Mouse (Mus musculus): ENCODE results near the gene Gm28051. TPM values are rescaled to one million over a fixed set of nuclear protein-coding genes. Genes with fewer than 3 reads are reported as not detected.

Gm28051 gene
- total RNA-seq, 2 experiments from 2014 or later, result not detected

GRCm38 (mm10) chr12:102689773-102690563, 67.6 kb downstream of the Gm28051 start:
- DNase-seq (ENCODE audit: low spot score in 2 of 2), result no peak

DNA sequence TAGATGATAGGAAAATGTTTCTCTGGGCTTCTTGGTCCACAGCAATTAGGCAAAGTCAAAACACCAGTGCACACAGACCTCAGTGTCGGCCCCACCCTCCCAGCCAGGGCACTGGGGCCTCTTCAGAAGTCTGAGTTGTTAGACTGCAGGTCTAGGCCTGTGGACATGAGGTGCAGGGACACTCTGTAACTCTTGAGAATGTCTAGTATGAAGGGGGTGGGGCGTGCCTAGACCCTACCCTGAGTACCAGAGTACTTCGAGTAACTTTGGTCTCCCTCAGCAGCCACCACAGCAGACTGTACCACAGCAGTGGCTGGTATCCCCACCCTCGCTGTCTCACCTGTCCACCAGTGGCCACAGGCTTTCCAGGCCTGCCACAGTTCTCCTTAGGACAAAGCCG, 71.2 kb downstream of the Gm28051 start:
- no peak for DNase-seq (ENCODE audit: low spot score in 2 of 2)

GRCm38 (mm10) chr12:102685523-102685931, 72.0 kb downstream of the Gm28051 start:
- DNase-seq (ENCODE audit: low spot score in 2 of 2), result no peak

GRCm38 (mm10) chr12:102684720-102685386, 72.7 kb downstream of the Gm28051 start:
- no peak for DNase-seq (ENCODE audit: low spot score in 2 of 2)

DNA sequence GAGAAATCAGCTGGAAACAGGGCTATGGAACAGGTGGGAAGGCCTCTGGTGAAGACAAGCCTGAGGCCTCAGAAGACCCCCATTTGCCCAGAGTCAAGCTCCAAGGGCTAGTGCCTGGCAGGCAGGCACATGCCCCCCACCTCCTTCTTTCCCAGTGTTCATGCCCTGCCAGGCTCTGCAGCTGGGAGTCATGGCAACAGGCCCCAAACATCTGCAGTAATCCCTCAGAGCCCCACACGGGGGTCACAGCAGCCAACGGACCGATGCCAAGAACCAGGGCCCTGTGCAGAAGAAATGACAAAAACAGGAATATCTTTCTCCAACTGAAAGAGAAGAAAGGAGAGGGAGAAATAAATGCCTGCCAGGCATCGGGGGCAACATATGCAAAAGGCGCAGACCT, 73.6 kb downstream of the Gm28051 start:
- peak in 1 of 2 experiments; percentile 55 for DNase-seq (ENCODE audit: low spot score in 2 of 2)

DNA sequence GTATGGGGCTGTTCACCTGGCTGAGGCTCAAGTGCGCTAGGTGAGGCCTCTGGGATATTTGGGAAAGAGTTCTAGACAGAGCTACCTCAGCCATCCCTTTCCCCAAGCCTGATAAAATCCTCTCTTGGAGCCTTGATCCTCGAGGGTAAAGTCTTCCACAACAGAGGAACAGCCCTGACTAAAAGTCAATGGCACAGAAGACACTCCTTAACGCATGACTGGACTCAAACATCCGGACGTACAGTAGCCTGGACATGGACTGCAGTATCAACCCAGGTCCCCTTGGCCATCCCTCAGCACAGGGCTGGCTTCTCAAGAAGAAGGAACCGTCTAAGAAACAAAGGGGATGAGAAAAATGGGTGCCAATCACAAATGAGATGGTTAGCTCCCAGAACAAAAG, 74.1 kb downstream of the Gm28051 start:
- no peak for DNase-seq (ENCODE audit: low spot score in 2 of 2)

GRCm38 (mm10) chr12:102682722-102683299, 74.8 kb downstream of the Gm28051 start:
- no peak for DNase-seq (ENCODE audit: low spot score in 2 of 2)

DNA sequence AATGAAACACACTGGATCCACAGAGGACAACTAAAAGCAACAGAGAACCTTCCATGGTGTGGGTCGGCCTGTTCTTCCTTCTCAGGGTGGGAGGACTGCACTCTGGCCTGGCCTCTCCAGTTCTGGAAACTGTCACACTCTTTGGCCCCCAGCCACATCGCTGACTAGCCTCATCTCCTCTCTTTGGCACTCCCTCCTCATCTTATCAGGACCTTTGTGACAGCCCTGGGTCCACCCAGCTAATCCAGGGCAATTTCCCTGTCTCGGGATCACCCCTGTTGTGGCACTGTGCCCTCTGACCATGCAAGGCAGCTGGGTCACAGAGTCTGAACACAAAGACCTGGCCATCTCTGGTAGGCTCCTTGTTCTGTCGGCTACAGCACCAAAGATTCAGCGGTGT, 75.5 kb downstream of the Gm28051 start:
- DNase-seq (ENCODE audit: low spot score in 2 of 2), result no peak

- DNase-seq (ENCODE audit: low spot score in 2 of 2), result no peak
Measured at GRCm38 (mm10) chr12:102681590-102681989, 76.0 kb downstream of the Gm28051 start.

GRCm38 (mm10) chr12:102678820-102679219, 78.7 kb downstream of the Gm28051 start:
- DNase-seq (ENCODE audit: low spot score in 2 of 2), result no peak

GRCm38 (mm10) chr12:102677089-102677488, 80.5 kb downstream of the Gm28051 start:
- no peak for DNase-seq (ENCODE audit: low spot score in 2 of 2)

GRCm38 (mm10) chr12:102674556-102674955, 83.0 kb downstream of the Gm28051 start:
- DNase-seq (ENCODE audit: low spot score in 2 of 2), result no peak

- DNase-seq (ENCODE audit: low spot score in 2 of 2), result no peak
Measured at GRCm38 (mm10) chr12:102674123-102674522, 83.4 kb downstream of the Gm28051 start.

DNA sequence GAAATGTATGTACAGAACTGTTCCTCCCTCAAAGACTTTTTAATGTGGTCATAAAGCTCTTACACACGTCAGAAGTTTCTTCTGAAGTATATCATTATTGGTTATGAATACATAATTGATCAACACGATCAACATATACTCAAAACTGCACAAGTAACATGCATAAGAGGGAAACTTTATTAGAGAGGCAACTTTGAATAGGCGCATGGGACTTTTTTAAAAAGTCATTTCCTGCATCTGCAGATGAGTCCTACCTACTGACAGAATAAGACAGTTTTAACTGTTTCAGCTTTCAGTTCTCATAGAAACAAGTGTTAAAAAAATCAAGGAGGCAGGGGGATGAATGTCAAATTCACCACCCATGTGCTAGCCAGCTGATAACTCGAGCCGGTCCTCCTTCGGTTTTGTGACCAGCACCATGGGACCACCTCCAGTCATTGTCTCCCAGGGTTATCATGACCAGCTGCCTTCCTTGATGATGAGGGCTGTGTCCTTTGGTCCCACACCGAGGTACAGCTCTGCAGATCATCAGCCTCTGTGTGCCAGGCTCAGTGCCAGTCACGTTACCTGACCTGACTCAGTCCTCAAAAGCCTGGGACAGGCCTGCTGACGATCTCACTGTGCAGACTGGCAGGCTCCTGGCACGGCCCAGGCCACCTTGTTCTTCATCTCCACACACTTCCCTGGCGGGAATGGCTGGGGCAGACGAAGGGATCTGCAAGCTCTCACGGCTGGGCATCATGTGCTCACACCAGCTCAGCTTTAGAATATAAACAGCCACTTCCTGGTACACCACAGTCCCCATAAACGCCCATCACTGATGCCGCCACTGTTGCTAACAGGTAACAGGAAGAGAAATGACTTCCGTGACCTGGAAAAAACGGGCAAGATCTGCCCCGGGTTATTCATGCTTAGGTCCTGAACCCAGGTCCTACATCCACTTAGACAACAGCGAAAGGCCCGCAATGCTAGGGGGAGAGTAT, 84.4 kb downstream of the Gm28051 start:
- no peak for DNase-seq (ENCODE audit: low spot score in 2 of 2)

GRCm38 (mm10) chr12:102672176-102672575, 85.4 kb downstream of the Gm28051 start:
- no peak for DNase-seq (ENCODE audit: low spot score in 2 of 2)

DNA sequence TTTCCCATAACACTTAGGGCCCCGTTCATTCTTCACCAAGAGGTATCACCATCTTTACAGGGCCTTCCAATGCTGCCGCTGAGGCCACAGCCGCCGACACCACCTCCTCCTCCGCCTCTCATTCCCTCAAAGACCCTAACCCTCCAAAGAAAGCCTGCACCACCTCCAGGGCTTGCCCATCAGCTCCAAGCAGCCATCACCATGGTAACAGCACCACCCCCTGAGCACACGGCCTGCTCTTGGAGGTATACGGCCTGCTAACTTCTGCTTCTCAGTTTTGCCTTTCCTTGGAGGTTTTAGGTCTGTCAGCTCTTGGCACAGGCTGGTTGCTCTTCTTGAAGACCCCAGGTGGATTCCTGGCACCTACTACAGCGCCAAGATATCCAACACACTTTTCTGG, 86.7 kb downstream of the Gm28051 start:
- DNase-seq (ENCODE audit: low spot score in 2 of 2), result no peak

Small RNAs within 50 kb of the gene (microRNA-seq; reads per million reads assigned to microRNA genes)
- not detected for gene Mir1936

Other genes starting within 250 kb of the Gm28051 start
- gene Chga, start 202.8 kb downstream of the Gm28051 start, total RNA-seq (2021), result under 1 TPM in 1 of 2 experiments, not detected in 1; 0.20 TPM
- 10 to 100 TPM; 10.0 to 10.1 TPM for gene Itpk1, start 52.8 kb downstream of the Gm28051 start, total RNA-seq (2021)
- 1 to 10 TPM; 7.6 to 7.8 TPM for gene Moap1, start 14.1 kb downstream of the Gm28051 start, total RNA-seq (2021)
- gene Tmem251, start 14.0 kb downstream of the Gm28051 start, total RNA-seq (2021), result 1 to 10 TPM; 2.8 to 3.6 TPM
- gene Gon7, start within 50 bp of the Gm28051 start, total RNA-seq (2021), result 10 to 100 TPM in 1 of 2 experiments, 1 to 10 TPM in 1; 9.5 to 10.9 TPM
- gene Ubr7, start 202 bp upstream of the Gm28051 start, total RNA-seq (2021), result 10 to 100 TPM; 28.7 to 31.1 TPM
- gene Gm20604, start 907 bp upstream of the Gm28051 start, total RNA-seq (2021), result 1 to 10 TPM; 4.7 to 5.4 TPM
- gene Btbd7, start 120.7 kb upstream of the Gm28051 start, total RNA-seq (2021), result 10 to 100 TPM; 31.9 to 32.4 TPM
- gene Cox8c, start 141.6 kb upstream of the Gm28051 start, total RNA-seq (2021), result not detected
- gene Unc79, start 191.1 kb upstream of the Gm28051 start, total RNA-seq (2021), result under 1 TPM; 0.15 to 0.26 TPM

All from gastrocnemius, postnatal 4 days (tissue).